Mouse (Mus musculus) retina, postnatal 7 days (tissue): ENCODE results near the gene Cuta.
"Not testable (repeated sequence)": the region's sequence is repeated elsewhere in the genome, so short reads cannot be mapped to it uniquely, and the experiment has no call there.

Source experiments
- DNase-seq: peaks from one replicate; pipeline ENCODE4 v3.0.0-alpha.2; 2012; ENCODE audit warnings: low read depth, low spot score

Gene Cuta

GRCm38 (mm10) chr17:26939178-26939972 lies at the start of gene Cuta:
Gene Cuta (minus strand): TSS chr17:26939569.
- peak; percentile 100 for DNase-seq

- no peak for DNase-seq
Observed at GRCm38 (mm10) chr17:26985503-26986179, 46.3 kb upstream of the Cuta start.

- DNase-seq: no peak
Observed at GRCm38 (mm10) chr17:26983382-26983781, 44.0 kb upstream of the Cuta start.

GRCm38 (mm10) chr17:26981050-26981449 lies 41.7 kb upstream of the Cuta start:
- DNase-seq: no peak

DNA sequence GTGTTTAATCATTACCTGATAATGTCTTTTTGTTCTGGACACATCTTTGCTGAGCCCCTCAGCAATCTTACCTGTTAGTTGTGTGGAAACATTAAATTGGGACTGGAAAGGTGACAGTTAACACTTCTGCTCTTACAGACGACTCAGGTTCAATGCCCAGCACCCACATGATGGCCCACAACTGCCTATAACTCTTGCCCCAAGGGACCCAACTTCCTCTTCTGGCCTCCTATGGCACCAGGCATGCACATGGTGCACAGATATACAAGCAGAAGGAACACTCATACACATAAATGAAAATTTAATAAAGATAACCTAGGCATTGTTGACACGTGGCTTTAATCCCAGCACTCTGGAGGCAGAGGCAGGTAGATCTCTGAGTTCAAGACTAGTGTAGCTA lies 40.1 kb upstream of the Cuta start:
- DNase-seq: no peak

- not testable (repeated sequence) for DNase-seq
Observed at GRCm38 (mm10) chr17:26977354-26977753, 38.0 kb upstream of the Cuta start.

- no peak for DNase-seq
Observed at GRCm38 (mm10) chr17:26975415-26975814, 36.0 kb upstream of the Cuta start.

- no peak for DNase-seq
Observed at GRCm38 (mm10) chr17:26974547-26974946, 35.2 kb upstream of the Cuta start.

GRCm38 (mm10) chr17:26972703-26973574 lies 33.6 kb upstream of the Cuta start, which contains the start of gene Zbtb9:
Gene Zbtb9 (plus strand): TSS chr17:26973167.
- DNase-seq: peak; percentile 88

DNA sequence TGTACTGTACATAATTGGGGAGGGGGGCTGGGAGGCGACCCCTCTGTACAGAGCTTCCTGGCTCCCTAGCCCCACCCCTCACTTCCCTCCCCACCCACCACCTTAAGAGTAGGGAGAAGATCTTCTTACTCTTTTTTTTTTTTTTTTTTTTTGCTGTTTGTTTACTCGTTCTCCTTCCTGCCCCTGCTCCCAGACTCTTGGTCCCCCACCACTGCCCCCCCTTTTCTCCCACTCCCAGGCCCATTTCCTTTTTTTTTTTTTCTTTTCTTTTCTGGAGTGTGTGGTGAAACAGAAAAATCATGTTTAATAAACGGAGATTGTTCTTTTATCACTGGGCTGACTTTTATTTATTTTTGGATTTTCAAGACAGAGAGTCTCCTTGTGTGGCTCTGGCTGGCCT lies 32.7 kb upstream of the Cuta start:
- no peak for DNase-seq

GRCm38 (mm10) chr17:26971247-26971905 lies 32.0 kb upstream of the Cuta start:
- no peak for DNase-seq

DNA sequence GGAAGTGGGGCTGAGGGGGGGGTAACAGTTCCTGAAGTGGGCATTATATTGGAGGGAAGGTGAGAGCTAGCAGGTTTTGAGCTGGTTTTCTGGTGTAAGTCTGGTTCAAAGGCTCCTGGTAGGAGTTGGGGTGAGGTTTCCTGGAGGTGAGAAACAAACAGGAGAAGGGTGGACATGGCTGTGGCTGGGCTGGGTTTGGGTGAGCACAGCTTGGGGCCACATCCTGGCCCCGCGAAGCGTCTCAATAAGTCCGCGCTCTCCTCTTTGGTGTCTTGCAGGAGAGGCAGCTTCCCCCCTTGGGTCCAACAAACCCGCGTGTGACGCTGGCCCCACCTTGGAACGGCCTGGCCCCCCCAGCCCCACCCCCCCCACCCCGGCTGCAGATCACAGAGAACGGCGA lies 30.9 kb upstream of the Cuta start:
- no peak for DNase-seq

DNA sequence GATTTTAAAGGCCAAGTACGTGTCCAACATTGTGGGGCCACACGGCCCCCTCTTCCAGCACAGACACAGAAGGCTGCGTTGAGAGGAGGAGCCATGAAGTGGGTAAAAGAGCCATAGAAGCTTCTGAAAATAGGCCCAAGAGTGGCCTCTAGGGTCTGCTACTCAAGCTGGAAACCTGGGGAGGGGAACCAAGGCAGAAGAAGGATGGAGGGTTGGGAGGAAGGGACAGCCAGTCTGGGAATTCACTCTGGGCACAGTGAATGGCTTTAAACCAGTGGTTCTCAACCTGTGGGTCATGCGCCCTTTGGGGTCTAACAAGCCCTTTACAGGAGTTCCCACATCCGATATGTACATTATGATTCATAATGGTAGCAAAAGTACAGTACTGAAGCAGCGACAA lies 29.9 kb upstream of the Cuta start:
- DNase-seq: no peak

- no peak for DNase-seq
Observed at GRCm38 (mm10) chr17:26968200-26968611, 28.8 kb upstream of the Cuta start.

DNA sequence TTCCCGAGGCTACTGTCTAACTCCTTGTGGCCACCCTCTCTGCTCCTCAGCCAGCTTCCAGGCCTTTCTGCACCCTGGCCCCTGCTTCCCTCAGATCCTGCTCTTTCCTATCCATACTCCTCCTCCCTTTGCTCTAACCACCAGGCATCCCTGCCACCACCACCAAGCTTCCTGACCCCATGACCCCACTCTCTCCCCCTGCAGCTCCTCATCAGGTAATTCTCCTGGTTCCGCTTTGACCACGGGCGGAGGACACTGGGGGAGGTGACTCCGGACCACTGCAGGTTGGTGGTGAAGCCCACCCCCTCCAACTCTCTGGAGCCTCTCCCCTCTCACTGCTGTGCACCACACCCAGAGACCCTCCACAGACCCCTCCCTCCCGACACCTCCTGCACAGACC lies 28.1 kb upstream of the Cuta start:
- DNase-seq: no peak

DNA sequence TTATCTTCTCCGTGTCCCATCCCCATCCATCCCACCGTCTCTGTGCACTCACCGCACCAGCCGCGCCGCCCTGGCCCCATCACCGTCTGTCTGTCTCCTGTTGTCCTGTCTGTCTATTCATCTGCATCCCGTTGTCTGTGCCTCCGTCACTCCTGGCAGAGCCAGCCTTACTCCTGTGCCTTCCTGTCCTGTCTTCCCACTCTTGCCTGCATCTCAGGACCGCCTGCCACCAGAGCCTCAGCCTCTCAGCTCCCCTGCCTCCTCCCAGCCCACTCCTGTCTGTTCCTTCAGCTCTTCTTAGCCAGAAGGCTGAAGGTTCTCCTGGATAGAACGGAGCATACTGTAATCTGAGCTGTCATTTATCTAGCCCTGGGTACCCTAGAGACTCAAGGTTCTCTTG lies 27.6 kb upstream of the Cuta start:
- no peak for DNase-seq

DNA sequence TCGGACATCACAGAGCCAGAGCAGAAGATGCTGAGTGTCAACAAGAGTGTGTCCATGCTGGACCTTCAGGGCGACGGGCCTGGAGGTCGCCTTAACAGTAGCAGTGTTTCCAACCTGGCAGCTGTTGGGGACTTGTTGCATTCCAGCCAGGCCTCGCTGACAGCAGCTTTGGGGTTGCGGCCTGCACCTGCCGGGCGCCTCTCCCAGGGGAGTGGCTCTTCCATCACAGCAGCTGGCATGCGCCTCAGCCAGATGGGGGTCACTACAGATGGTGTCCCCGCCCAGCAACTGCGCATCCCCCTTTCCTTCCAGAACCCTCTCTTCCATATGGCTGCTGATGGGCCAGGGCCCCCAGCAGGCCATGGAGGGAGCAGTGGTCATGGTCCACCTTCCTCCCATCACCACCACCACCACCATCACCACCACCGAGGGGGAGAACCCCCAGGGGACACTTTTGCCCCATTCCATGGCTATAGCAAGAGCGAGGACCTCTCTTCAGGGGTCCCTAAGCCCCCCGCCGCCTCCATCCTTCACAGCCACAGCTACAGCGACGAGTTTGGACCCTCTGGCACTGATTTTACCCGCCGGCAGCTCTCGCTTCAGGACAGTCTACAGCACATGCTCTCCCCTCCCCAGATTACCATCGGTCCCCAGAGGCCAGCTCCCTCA lies 22.3 kb upstream of the Cuta start:
- no peak for DNase-seq

DNA sequence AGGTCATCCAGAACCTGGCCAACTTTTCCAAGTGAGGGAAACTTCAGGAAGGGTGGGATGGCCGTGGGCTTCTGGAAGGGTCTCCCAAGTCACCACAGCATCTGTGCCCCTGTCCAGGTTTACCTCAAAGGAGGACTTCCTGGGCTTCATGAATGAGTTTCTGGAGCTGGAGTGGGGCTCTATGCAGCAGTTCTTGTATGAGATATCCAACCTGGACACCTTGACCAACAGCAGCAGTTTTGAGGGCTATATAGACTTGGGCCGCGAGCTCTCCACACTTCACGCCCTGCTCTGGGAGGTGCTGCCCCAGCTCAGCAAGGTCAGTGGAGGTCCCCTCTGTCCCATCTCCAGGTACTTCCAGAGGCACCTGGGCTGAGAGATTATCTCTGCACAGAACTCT lies 20.4 kb upstream of the Cuta start:
- no peak for DNase-seq

DNA sequence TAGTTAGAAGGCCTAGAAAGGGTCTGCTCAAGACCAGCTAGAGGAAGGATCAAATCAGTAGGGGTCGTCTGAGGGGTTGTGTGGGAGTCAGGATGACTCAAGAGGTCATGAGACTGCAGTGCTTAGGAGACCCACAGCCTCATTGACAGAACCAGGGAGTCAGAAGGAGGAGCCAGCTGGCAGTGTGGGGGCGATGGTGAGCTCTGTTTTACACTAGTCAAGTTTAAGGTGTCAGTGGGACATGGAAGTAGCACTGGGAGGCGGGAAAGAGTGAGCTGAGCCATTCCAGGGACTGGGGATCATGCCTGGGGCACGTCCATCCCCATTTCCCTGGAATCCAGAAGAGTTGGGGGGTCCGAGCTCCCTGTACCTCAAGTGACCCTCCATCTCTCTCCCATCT lies 19.5 kb upstream of the Cuta start:
- DNase-seq: no peak

GRCm38 (mm10) chr17:26957872-26958271 lies 18.5 kb upstream of the Cuta start:
- DNase-seq: no peak

- no peak for DNase-seq
Observed at GRCm38 (mm10) chr17:26956895-26957294, 17.5 kb upstream of the Cuta start.
